Mouse (Mus musculus) olfactory bulb, adult 2 months (tissue): Measurements from ENCODE around the gene H3f3b. TPM values are rescaled to one million over a fixed set of nuclear protein-coding genes. Genes with fewer than 3 reads are reported as not detected.

Source experiments
- H3K27ac ChIP-seq: fragments of 200-500 bp; 2 replicates; pipeline ENCODE4 v1.5.1; 2012; ENCODE audit warnings: low read depth, low read length; ENCODE audit not compliant: insufficient read depth
- H3K4me1 ChIP-seq: fragments of 200-500 bp; 2 replicates; pipeline ENCODE4 v1.6.1; 2012; ENCODE audit warnings: low read length; ENCODE audit not compliant: control insufficient read depth, insufficient read depth
- H3K4me3 ChIP-seq: fragments of 200-500 bp; 2 replicates; pipeline ENCODE4 v1.5.1; 2012; ENCODE audit warnings: mild to moderate bottlenecking, low read depth, low read length, moderate library complexity; ENCODE audit not compliant: insufficient read depth
- CTCF ChIP-seq: fragments of 200-500 bp; IDR thresholded peaks from 2 replicates; pipeline ENCODE4 v1.5.1; 2012; ENCODE audit warnings: low read depth, mild to moderate bottlenecking, low read length, moderate library complexity; ENCODE audit not compliant: insufficient read depth
- POLR2A ChIP-seq: fragments of 200-500 bp; IDR thresholded peaks from 2 replicates; pipeline ENCODE4 v1.6.1; 2012; ENCODE audit warnings: mild to moderate bottlenecking, low read depth, low read length, moderate library complexity; ENCODE audit not compliant: insufficient read depth
- WGBS: fragments of 180-500 bp; shearing (Covaris S2); methylation state at CpG from one replicate; pipeline ENCODE4 v1.1.7; 2018; 5-methylcytosine and 5-hydroxymethylcytosine counted together
- polyA plus RNA-seq: library from polyadenylated mRNA; stranded (reverse); fragments of >200 nt; gene quantifications from 2 replicates; pipeline ENCODE4 v1.2.4, GENCODE M21; 2012; ENCODE audit warnings: low replicate concordance; ENCODE audit not compliant: missing spikeins, insufficient read depth, insufficient read length

The H3f3b gene
- polyA plus RNA-seq, 1 experiment = 341 TPM

DNA sequence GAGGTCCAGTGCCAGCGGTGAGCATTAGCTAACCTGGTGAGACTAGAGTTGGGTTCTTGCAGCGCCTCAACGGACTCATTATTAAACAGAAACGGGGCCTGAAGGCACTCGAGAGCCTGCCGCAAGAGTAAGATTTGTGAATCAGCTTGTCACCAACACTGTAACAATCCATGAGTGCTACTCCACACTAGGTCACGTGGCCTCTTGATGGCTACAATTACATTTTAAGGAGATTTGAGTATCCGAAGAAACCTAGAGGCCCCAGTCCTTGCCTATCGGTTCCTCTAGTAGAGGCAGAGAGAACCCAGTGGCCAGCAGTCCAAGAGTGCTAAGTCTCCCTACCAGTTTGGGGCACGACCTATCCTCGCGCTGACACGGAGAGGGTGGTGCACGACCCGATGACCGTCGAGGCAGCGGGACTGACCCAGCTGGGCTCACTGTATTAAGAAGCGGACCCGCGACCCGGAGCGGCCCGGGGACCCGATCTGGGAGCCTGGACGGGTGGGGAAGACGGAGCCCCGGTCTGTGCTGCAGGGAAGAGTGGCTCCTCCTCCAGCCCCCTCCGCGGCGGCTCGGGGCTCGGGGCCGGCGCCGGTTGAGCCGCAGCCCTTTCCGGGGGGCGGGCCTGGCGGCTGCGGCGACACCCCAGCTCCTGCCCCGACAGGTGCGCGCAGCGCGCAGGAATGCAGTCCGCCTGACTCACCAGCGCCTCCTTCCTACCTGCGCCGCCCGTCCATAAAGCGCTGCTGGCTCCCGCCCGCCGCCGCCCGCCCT lies 53.3 kb downstream of the H3f3b start, which contains the start of gene Itgb4:
Gene Itgb4, plus strand, starts transcription at position 401 of the 774 bp plus-strand sequence.
- Histone ChIP-seq H3K4me1 (peaks cover 6% of the 10 kb centered on the region; the same call in 1 of the 2 replicates), H3K4me3 (peak within 1 kb of the TSS; percentile 22), H3K27ac (no peak within 1 kb of the TSS)
- TF ChIP-seq CTCF (no peak), POLR2A (no peak)
- 13% methylated on average over 56 of the region's 58 CpGs for WGBS

Other genes with a start within 250 kb of the H3f3b start
- not detected in 2 replicates for gene Caskin2, start 214.3 kb downstream of the H3f3b start, polyA plus RNA-seq
- gene Tsen54, start 213.2 kb downstream of the H3f3b start, polyA plus RNA-seq = not detected in 2 replicates
- not detected in 2 replicates for gene Llgl2, start 203.9 kb downstream of the H3f3b start, polyA plus RNA-seq
- not detected in 2 replicates for gene Myo15b, start 169.6 kb downstream of the H3f3b start, polyA plus RNA-seq
- not detected in 2 replicates for gene Smim5, start 128.0 kb downstream of the H3f3b start, polyA plus RNA-seq
- not detected in 2 replicates for gene Smim6, start 115.9 kb downstream of the H3f3b start, polyA plus RNA-seq
- not detected in 2 replicates for gene Sap30bp, start 94.7 kb downstream of the H3f3b start, polyA plus RNA-seq
- gene Recql5, start 94.5 kb downstream of the H3f3b start, polyA plus RNA-seq = not detected in 2 replicates
- gene Itgb4, start 53.3 kb downstream of the H3f3b start, polyA plus RNA-seq = not detected in 2 replicates
- not detected in 2 replicates for gene Galk1, start 15.2 kb downstream of the H3f3b start, polyA plus RNA-seq
- gene Unk, start 2.4 kb upstream of the H3f3b start, polyA plus RNA-seq = 207 TPM in 1 of 2 replicates, not detected in the other
- not detected in 2 replicates for gene Unc13d, start 50.0 kb upstream of the H3f3b start, polyA plus RNA-seq
- 339 TPM in 1 of 2 replicates, not detected in the other for gene Wbp2, start 59.0 kb upstream of the H3f3b start, polyA plus RNA-seq
- gene Trim47, start 99.2 kb upstream of the H3f3b start, polyA plus RNA-seq = not detected in 2 replicates
- gene Trim65, start 103.2 kb upstream of the H3f3b start, polyA plus RNA-seq = not detected in 2 replicates
- gene Mrpl38, start 110.9 kb upstream of the H3f3b start, polyA plus RNA-seq = not detected in 2 replicates
- gene Fbf1, start 140.2 kb upstream of the H3f3b start, polyA plus RNA-seq = 87.6 TPM in 1 of 2 replicates, not detected in the other
- not detected in 2 replicates for gene Ten1, start 170.9 kb upstream of the H3f3b start, polyA plus RNA-seq
- not detected in 2 replicates for gene Acox1, start 171.1 kb upstream of the H3f3b start, polyA plus RNA-seq
- not detected in 2 replicates for gene Evpl, start 210.1 kb upstream of the H3f3b start, polyA plus RNA-seq
- gene Srp68, start 246.3 kb upstream of the H3f3b start, polyA plus RNA-seq = not detected in 2 replicates